Mouse (Mus musculus): ENCODE data around the gene Ucn3. TPM values are rescaled to one million over a fixed set of nuclear protein-coding genes. Genes with fewer than 3 reads are reported as not detected.

Ucn3 gene
- polyA plus RNA-seq (2014; fragmentation: Nextera tagmentation; extraction: Ambion mirVana): not detected in 2 replicates

- no peak within 1 kb of the TSS for H3K4me2 ChIP-seq
- no peaks in the 10 kb centered on the region for H3K4me1 ChIP-seq (ENCODE audit: insufficient read depth)
Measured at GRCm38 (mm10) chr13:3945249-3945648, at the start of gene Ucn3. Gene Ucn3 (minus strand): TSS chr13:3945349.

GRCm38 (mm10) chr13:3992081-3992480 is 46.9 kb upstream of the Ucn3 start:
- no peaks in the 10 kb centered on the region for H3K36me3 ChIP-seq (ENCODE audit: insufficient read depth)
- no peak overlapping the region for H3K9ac ChIP-seq
- TF ChIP-seq CTCF (IDR thresholded peaks at IDR 0.05; ENCODE audit: low read depth): no peak
- no peaks in the 10 kb centered on the region for H3K27me3 ChIP-seq (ENCODE audit: insufficient read depth, low read length)
- no peaks in the 10 kb centered on the region for H3K4me1 ChIP-seq (ENCODE audit: insufficient read depth)
- no peak overlapping the region for H3K4me3 ChIP-seq (ENCODE audit: low read depth, low read length)
- ATAC-seq (ENCODE audit: insufficient read depth) (no peak), DNase-seq (no peak)
- no peaks in the 10 kb centered on the region for H3K9me3 ChIP-seq (ENCODE audit: low read depth, low read length)
- H3K27ac ChIP-seq (ENCODE audit: low read depth): no peak overlapping the region
- no peak overlapping the region for H3K4me2 ChIP-seq

More at GRCm38 (mm10) chr13:3945249-3945648, at the start of gene Ucn3:
- H3K36me3 ChIP-seq (ENCODE audit: insufficient read depth): no peaks in the 10 kb centered on the region
- no peaks in the 10 kb centered on the region for H3K27me3 ChIP-seq (ENCODE audit: insufficient read depth, low read length)
- DNase-seq (no peak), ATAC-seq (ENCODE audit: insufficient read depth) (no peak)
- no peak within 1 kb of the TSS for H3K9ac ChIP-seq
- no peak for TF ChIP-seq CTCF (IDR thresholded peaks at IDR 0.05; ENCODE audit: low read depth)
- WGBS: 65% methylated on average over 2 of the region's 2 CpGs
- no peaks in the 10 kb centered on the region for H3K9me3 ChIP-seq (ENCODE audit: low read depth, low read length)
- no peak within 1 kb of the TSS for H3K4me3 ChIP-seq (ENCODE audit: low read depth, low read length)
- H3K27ac ChIP-seq (ENCODE audit: low read depth): no peak within 1 kb of the TSS

GRCm38 (mm10) chr13:3968849-3969248 is 23.7 kb upstream of the Ucn3 start:
- WGBS: 76% methylated on average over 4 of the region's 4 CpGs
- ATAC-seq (ENCODE audit: insufficient read depth): no peak

GRCm38 (mm10) chr13:3951198-3951914 is 6.2 kb upstream of the Ucn3 start:
- H3K4me1 ChIP-seq (ENCODE audit: insufficient read depth): no peaks in the 10 kb centered on the region
- no peaks in the 10 kb centered on the region for H3K27me3 ChIP-seq (ENCODE audit: insufficient read depth, low read length)
- DNase-seq (no peak), ATAC-seq (ENCODE audit: insufficient read depth) (no peak)
- H3K9ac ChIP-seq: no peak overlapping the region
- no peaks in the 10 kb centered on the region; the same call in 1 of the 2 replicates for H3K9me3 ChIP-seq (ENCODE audit: low read depth, low read length)
- no peak overlapping the region for H3K4me3 ChIP-seq (ENCODE audit: low read depth, low read length)
- WGBS: 77% methylated on average over 6 of the region's 6 CpGs
- TF ChIP-seq CTCF (IDR thresholded peaks at IDR 0.05; ENCODE audit: low read depth): no peak
- H3K36me3 ChIP-seq (ENCODE audit: insufficient read depth): no peaks in the 10 kb centered on the region
- H3K4me2 ChIP-seq: no peak overlapping the region
- H3K27ac ChIP-seq (ENCODE audit: low read depth): no peak overlapping the region

More at GRCm38 (mm10) chr13:3968849-3969248, 23.7 kb upstream of the Ucn3 start:
- Histone ChIP-seq H3K27ac (ENCODE audit: low read depth) (no peak overlapping the region), H3K9me3 (ENCODE audit: low read depth, low read length) (no peaks in the 10 kb centered on the region), H3K9ac (no peak overlapping the region), H3K4me2 (no peak overlapping the region), H3K27me3 (ENCODE audit: insufficient read depth, low read length) (no peaks in the 10 kb centered on the region), H3K4me1 (ENCODE audit: insufficient read depth) (no peaks in the 10 kb centered on the region), H3K4me3 (ENCODE audit: low read depth, low read length) (no peak overlapping the region), H3K36me3 (ENCODE audit: insufficient read depth) (no peaks in the 10 kb centered on the region)
- TF ChIP-seq CTCF (IDR thresholded peaks at IDR 0.05; ENCODE audit: low read depth): no peak
- DNase-seq: no peak

GRCm38 (mm10) chr13:3949477-3949876 is 4.3 kb upstream of the Ucn3 start:
- ATAC-seq (ENCODE audit: insufficient read depth): no peak
- Histone ChIP-seq H3K4me3 (ENCODE audit: low read depth, low read length) (no peak overlapping the region), H3K36me3 (ENCODE audit: insufficient read depth) (no peaks in the 10 kb centered on the region), H3K9me3 (ENCODE audit: low read depth, low read length) (no peaks in the 10 kb centered on the region; the same call in 1 of the 2 replicates), H3K27me3 (ENCODE audit: insufficient read depth, low read length) (no peaks in the 10 kb centered on the region), H3K9ac (no peak overlapping the region), H3K4me1 (ENCODE audit: insufficient read depth) (no peaks in the 10 kb centered on the region), H3K4me2 (no peak overlapping the region), H3K27ac (ENCODE audit: low read depth) (no peak overlapping the region)
- DNase-seq: no peak
- WGBS: 86% methylated on average over 4 of the region's 4 CpGs
- 0 out of 2 replicates have a peak, but pooled peaks have one; percentile 6 for TF ChIP-seq CTCF (IDR thresholded peaks at IDR 0.05; ENCODE audit: low read depth)

GRCm38 (mm10) chr13:3947267-3947666 is 2.1 kb upstream of the Ucn3 start:
- no peak overlapping the region for H3K4me3 ChIP-seq (ENCODE audit: low read depth, low read length)
- H3K4me1 ChIP-seq (ENCODE audit: insufficient read depth): no peaks in the 10 kb centered on the region
- DNase-seq (no peak), ATAC-seq (ENCODE audit: insufficient read depth) (no peak)
- no peak overlapping the region for H3K4me2 ChIP-seq
- no peaks in the 10 kb centered on the region; the same call in 1 of the 2 replicates for H3K9me3 ChIP-seq (ENCODE audit: low read depth, low read length)
- no peaks in the 10 kb centered on the region for H3K27me3 ChIP-seq (ENCODE audit: insufficient read depth, low read length)
- no peak for TF ChIP-seq CTCF (IDR thresholded peaks at IDR 0.05; ENCODE audit: low read depth)
- 85% methylated on average over 4 of the region's 4 CpGs for WGBS
- H3K27ac ChIP-seq (ENCODE audit: low read depth): no peak overlapping the region
- H3K36me3 ChIP-seq (ENCODE audit: insufficient read depth): no peaks in the 10 kb centered on the region
- no peak overlapping the region for H3K9ac ChIP-seq

GRCm38 (mm10) chr13:3944699-3945098 is 450 bp downstream of the Ucn3 start:
- no peak overlapping the region for H3K27ac ChIP-seq (ENCODE audit: low read depth)
- TF ChIP-seq CTCF (IDR thresholded peaks at IDR 0.05; ENCODE audit: low read depth): no peak
- H3K4me3 ChIP-seq (ENCODE audit: low read depth, low read length): no peak overlapping the region
- no peak for ATAC-seq (ENCODE audit: insufficient read depth)
- 49% methylated on average over 7 of the region's 7 CpGs for WGBS
- DNase-seq: no peak
- H3K4me2 ChIP-seq: no peak overlapping the region
- no peak overlapping the region for H3K9ac ChIP-seq
- no peaks in the 10 kb centered on the region for H3K36me3 ChIP-seq (ENCODE audit: insufficient read depth)
- no peaks in the 10 kb centered on the region for H3K9me3 ChIP-seq (ENCODE audit: low read depth, low read length)
- H3K4me1 ChIP-seq (ENCODE audit: insufficient read depth): no peaks in the 10 kb centered on the region
- H3K27me3 ChIP-seq (ENCODE audit: insufficient read depth, low read length): no peaks in the 10 kb centered on the region

Measured in lung, embryonic 14.5 days (tissue).